Mouse (Mus musculus) cerebellum, adult (tissue): ENCODE measurements around the gene Tmem79.
A peak's percentile ranks its signal among the peaks of the same experiment; 100 is the strongest.
"Not testable (repeated sequence)": the region's sequence is repeated elsewhere in the genome, so short reads cannot be mapped to it uniquely, and the experiment has no call there.

Experiments used
- ATAC-seq: cut with Nextera tagmentation; 2 replicates; pipeline ENCODE4 v1.9.2; 2017; ENCODE audit warnings: mild to moderate bottlenecking, moderate library complexity, mixed read lengths; ENCODE audit not compliant: insufficient number of reproducible peaks, low FRiP score, low TSS enrichment

The Tmem79 gene

GRCm38 (mm10) chr3:88354396-88355165, 18.6 kb upstream of the Tmem79 start:
- no peak for ATAC-seq

- no peak for ATAC-seq
Measured at GRCm38 (mm10) chr3:88352907-88353306, 17.0 kb upstream of the Tmem79 start.

GRCm38 (mm10) chr3:88350732-88351131, 14.8 kb upstream of the Tmem79 start:
- no peak for ATAC-seq

- no peak for ATAC-seq
Measured at GRCm38 (mm10) chr3:88339006-88339405, 3.1 kb upstream of the Tmem79 start.

- no peak for ATAC-seq
Measured at GRCm38 (mm10) chr3:88338316-88338715, 2.4 kb upstream of the Tmem79 start.

GRCm38 (mm10) chr3:88337367-88338020, 1.5 kb upstream of the Tmem79 start:
- no peak for ATAC-seq

GRCm38 (mm10) chr3:88335436-88336053, 403 bp downstream of the Tmem79 start:
- ATAC-seq = no peak

- no peak for ATAC-seq
Measured at GRCm38 (mm10) chr3:88334902-88335435, 979 bp downstream of the Tmem79 start.

GRCm38 (mm10) chr3:88334029-88334658, 1.8 kb downstream of the Tmem79 start:
- no peak for ATAC-seq

GRCm38 (mm10) chr3:88331282-88331681, 4.7 kb downstream of the Tmem79 start:
- ATAC-seq = no peak

GRCm38 (mm10) chr3:88328956-88329355, 7.0 kb downstream of the Tmem79 start:
- ATAC-seq = no peak

GRCm38 (mm10) chr3:88324951-88325405, 11.0 kb downstream of the Tmem79 start, which contains the start of gene Glmp:
TSS of gene Glmp (plus strand) at chr3:88325023.
- ATAC-seq = peak; percentile 68

GRCm38 (mm10) chr3:88299172-88299571, 36.8 kb downstream of the Tmem79 start:
- no peak for ATAC-seq

GRCm38 (mm10) chr3:88297321-88297851, 38.6 kb downstream of the Tmem79 start:
- no peak for ATAC-seq

GRCm38 (mm10) chr3:88296561-88297318, 39.2 kb downstream of the Tmem79 start, which contains the start of the genes Tsacc and Cct3:
TSS of gene Tsacc (minus strand) at chr3:88296999.
TSS of gene Cct3 (plus strand) at chr3:88297116.
- ATAC-seq = peak; percentile 99

GRCm38 (mm10) chr3:88296110-88296560, 39.8 kb downstream of the Tmem79 start:
- no peak for ATAC-seq

GRCm38 (mm10) chr3:88295272-88295671, 40.7 kb downstream of the Tmem79 start:
- not testable (repeated sequence) for ATAC-seq

GRCm38 (mm10) chr3:88291970-88292369, 44.0 kb downstream of the Tmem79 start:
- ATAC-seq = no peak

GRCm38 (mm10) chr3:88288133-88288713, 47.7 kb downstream of the Tmem79 start:
- ATAC-seq = not testable (repeated sequence)
